Mouse (Mus musculus): ENCODE measurements around the gene Afmid. TPM values are rescaled to one million over a fixed set of nuclear protein-coding genes. Genes with fewer than 3 reads are reported as not detected.

Gene Afmid
- 2.6 and 2.7 TPM in 2 replicates for polyA plus RNA-seq (2012)

GRCm38 (mm10) chr11:117825333-117826101, at the start of gene Afmid, which contains the start of gene Tk1:
Gene Afmid (plus strand): TSS chr11:117825924.
Gene Tk1 (minus strand): TSS chr11:117826092.

GRCm38 (mm10) chr11:117781993-117782704, 43.6 kb upstream of the Afmid start, which contains the start of the genes Tmc8 and Tmc6:
Gene Tmc8 (plus strand): TSS chr11:117782076.
Gene Tmc6 (minus strand): TSS chr11:117782198.

GRCm38 (mm10) chr11:117797511-117798159, 28.1 kb upstream of the Afmid start, which contains the start of gene 6030468B19Rik:
Gene 6030468B19Rik (plus strand): TSS chr11:117797660.

GRCm38 (mm10) chr11:117809407-117810311, 16.1 kb upstream of the Afmid start, which contains the start of the genes Gm20708 and Syngr2:
Gene Gm20708 (plus strand): TSS chr11:117809668.
Gene Syngr2 (plus strand): TSS chr11:117809668.

GRCm38 (mm10) chr11:117848985-117849671, 23.4 kb downstream of the Afmid start, which contains the start of gene Birc5:
Gene Birc5 (plus strand): TSS chr11:117849251.

GRCm38 (mm10) chr11:117860601-117861000, 34.9 kb downstream of the Afmid start, which contains the start of gene Tmem235:
Gene Tmem235 (plus strand): TSS chr11:117860752.

GRCm38 (mm10) chr11:117872861-117873608, 47.3 kb downstream of the Afmid start, which contains the start of gene Tha1:
Gene Tha1 (minus strand): TSS chr11:117873481.

Other genes with a start within 250 kb of the Afmid start
- gene Tnrc6c, start 171.6 kb upstream of the Afmid start, polyA plus RNA-seq (2012), result 18.4 and 23.4 TPM in 2 replicates
- gene Tmc8, start 43.8 kb upstream of the Afmid start, polyA plus RNA-seq (2012), result 23.3 and 26.8 TPM in 2 replicates
- 83.9 and 97.7 TPM in 2 replicates for gene Tmc6, start 43.7 kb upstream of the Afmid start, polyA plus RNA-seq (2012)
- gene 6030468B19Rik, start 28.3 kb upstream of the Afmid start, polyA plus RNA-seq (2012), result 2.3 and 3.0 TPM in 2 replicates
- 0.17 and 0.75 TPM in 2 replicates for gene Gm20708, start 16.3 kb upstream of the Afmid start, polyA plus RNA-seq (2012)
- 193 and 244 TPM in 2 replicates for gene Syngr2, start 16.3 kb upstream of the Afmid start, polyA plus RNA-seq (2012)
- gene Tk1, start 168 bp downstream of the Afmid start, polyA plus RNA-seq (2012), result 61.3 and 76.1 TPM in 2 replicates
- gene Birc5, start 23.3 kb downstream of the Afmid start, polyA plus RNA-seq (2012), result 85.9 and 113 TPM in 2 replicates
- gene Tmem235, start 34.8 kb downstream of the Afmid start, polyA plus RNA-seq (2012), result not detected in 2 replicates
- gene Tha1, start 47.6 kb downstream of the Afmid start, polyA plus RNA-seq (2012), result 7.1 and 9.7 TPM in 2 replicates
- 76.3 and 85.8 TPM in 2 replicates for gene Socs3, start 144.1 kb downstream of the Afmid start, polyA plus RNA-seq (2012)
- gene Pgs1, start 160.4 kb downstream of the Afmid start, polyA plus RNA-seq (2012), result 46.0 and 50.7 TPM in 2 replicates